14 mouse cellular contexts compared by ENCODE assay signal in genomic region chr19:57580962-57581361, GRCm38 (mm10). TPM values are rescaled to one million over a fixed set of nuclear protein-coding genes. Genes with fewer than 3 reads are reported as not detected.
A peak's percentile ranks its signal among the peaks of the same experiment; 100 is the strongest.
DNase-seq lines count a peak whose midpoint lies in the region; ATAC-seq and TF ChIP-seq lines count a peak whose summit lies in the region.
"Had no signal": no experiment of that assay in that cellular context is flagged by ENCODE, and none has a peak within 500 bp of the region (broad histone marks: within the 10 kb centered on the region; RNA-seq: fewer than 3 reads in every experiment).

No protein-coding gene starts in this region.

- peak; percentile 60 for DNase-seq in layer of hippocampus, adult 11-12 months (ENCODE audit: low spot score)
- no peak for DNase-seq in layer of hippocampus, adult 9-10 months (ENCODE audit: low spot score)
- DNase-seq in layer of hippocampus, postnatal 10 days (ENCODE audit: low spot score in 2 of 2) = peak; percentile 49 to 60
- DNase-seq in right cerebral cortex, postnatal 36 days (ENCODE audit: low spot score in 2 of 2) = peak; percentile 29 to 50
- no peak for DNase-seq in liver, postnatal 0 days
- DNase-seq in midbrain, embryonic 11.5 days (ENCODE audit: low spot score, missing footprints) = no peak
- DNase-seq: adrenal gland, postnatal 36 days; kidney, postnatal 10 days; lung, embryonic 14.5 days had no signal

- H3K9me3 ChIP-seq in forebrain, embryonic 15.5 days = no peaks in the 10 kb centered on the region
- H3K9me3 ChIP-seq in forebrain, embryonic 16.5 days (ENCODE audit: control insufficient read depth, low read length) = no peaks in the 10 kb centered on the region
- no peaks in the 10 kb centered on the region for H3K9me3 ChIP-seq in liver, postnatal 0 days (ENCODE audit: low read length)
- no peaks in the 10 kb centered on the region for H3K9me3 ChIP-seq in midbrain, embryonic 11.5 days (ENCODE audit: control insufficient read depth, low read length)
- H3K9me3 ChIP-seq: midbrain, embryonic 10.5 days had no signal

- WGBS in forebrain, embryonic 15.5 days = 71% methylated on average over 7 of the region's 7 CpGs
- 63% methylated on average over 7 of the region's 7 CpGs for WGBS in forebrain, embryonic 16.5 days
- WGBS in liver, postnatal 0 days (ENCODE audit: insufficient replicate concordance) = 77% methylated on average over 7 of the region's 7 CpGs
- WGBS in midbrain, embryonic 11.5 days = 89% methylated on average over 7 of the region's 7 CpGs

- ATAC-seq in forebrain, embryonic 15.5 days (replicated peaks) = no peak
- no peak for ATAC-seq in forebrain, embryonic 16.5 days
- no peak for ATAC-seq in liver, postnatal 0 days
- no peak for ATAC-seq in midbrain, embryonic 11.5 days (ENCODE audit: low FRiP score)
- ATAC-seq: hindbrain, embryonic 16.5 days had no signal

- H3K27ac ChIP-seq in forebrain, embryonic 15.5 days (replicated peaks) = 0 out of 2 replicates have a peak overlapping the region, but pooled peaks have one; percentile 24
- no peak overlapping the region for H3K27ac ChIP-seq in forebrain, embryonic 16.5 days (ENCODE audit: low read length)
- no peak overlapping the region for H3K27ac ChIP-seq in liver, postnatal 0 days (ENCODE audit: low read depth)
- H3K27ac ChIP-seq in midbrain, embryonic 11.5 days (ENCODE audit: low read depth, low read length) = no peak overlapping the region
- H3K27ac ChIP-seq: limb, embryonic 12.5 days; midbrain, embryonic 10.5 days had no signal

- H3K4me1 ChIP-seq in forebrain, embryonic 15.5 days = peaks cover 20% of the 10 kb centered on the region
- H3K4me1 ChIP-seq in forebrain, embryonic 16.5 days (replicated peaks; ENCODE audit: control insufficient read depth, insufficient read depth, low read length) = peaks cover 14% of the 10 kb centered on the region
- H3K4me1 ChIP-seq in liver, postnatal 0 days (ENCODE audit: insufficient read depth) = no peaks in the 10 kb centered on the region
- peaks cover 5% of the 10 kb centered on the region for H3K4me1 ChIP-seq in midbrain, embryonic 11.5 days (ENCODE audit: control insufficient read depth, insufficient read depth, low read length)

- H3K4me3 ChIP-seq in forebrain, embryonic 15.5 days = no peak overlapping the region
- H3K4me3 ChIP-seq in forebrain, embryonic 16.5 days (replicated peaks; ENCODE audit: low read length) = no peak overlapping the region
- H3K4me3 ChIP-seq in liver, postnatal 0 days (ENCODE audit: low read depth, low read length) = no peak overlapping the region
- H3K4me3 ChIP-seq in midbrain, embryonic 11.5 days (ENCODE audit: low read depth, low read length) = no peak overlapping the region
- H3K4me3 ChIP-seq: limb, embryonic 12.5 days; midbrain, embryonic 10.5 days had no signal

- TF ChIP-seq EP300 in liver, postnatal 0 days (IDR thresholded peaks at IDR 0.05; ENCODE audit: low read depth) = no peak

- no peak overlapping the region for H3K4me2 ChIP-seq in forebrain, embryonic 15.5 days (replicated peaks)
- no peak overlapping the region for H3K4me2 ChIP-seq in forebrain, embryonic 16.5 days (ENCODE audit: low read length)
- no peak overlapping the region for H3K4me2 ChIP-seq in liver, postnatal 0 days (ENCODE audit: low read depth, low read length)
- no peak overlapping the region for H3K4me2 ChIP-seq in midbrain, embryonic 11.5 days
- H3K4me2 ChIP-seq: limb, embryonic 12.5 days; lung, embryonic 14.5 days had no signal

- no peaks in the 10 kb centered on the region for H3K36me3 ChIP-seq in forebrain, embryonic 15.5 days
- H3K36me3 ChIP-seq in forebrain, embryonic 16.5 days (ENCODE audit: control insufficient read depth, insufficient read depth) = no peaks in the 10 kb centered on the region
- no peaks in the 10 kb centered on the region for H3K36me3 ChIP-seq in liver, postnatal 0 days (replicated peaks; ENCODE audit: insufficient read depth, low read length)
- H3K36me3 ChIP-seq in midbrain, embryonic 11.5 days (ENCODE audit: control insufficient read depth, insufficient read depth, low read length) = no peaks in the 10 kb centered on the region
- H3K36me3 ChIP-seq: limb, embryonic 12.5 days; midbrain, embryonic 10.5 days had no signal

- no peak overlapping the region for H3K9ac ChIP-seq in forebrain, embryonic 15.5 days (replicated peaks)
- H3K9ac ChIP-seq in forebrain, embryonic 16.5 days (replicated peaks; ENCODE audit: low read depth, low read length) = no peak overlapping the region
- no peak overlapping the region for H3K9ac ChIP-seq in liver, postnatal 0 days (replicated peaks)
- no peak overlapping the region for H3K9ac ChIP-seq in midbrain, embryonic 11.5 days (ENCODE audit: low read length)
- H3K9ac ChIP-seq: limb, embryonic 12.5 days; lung, embryonic 14.5 days had no signal

- no peak for TF ChIP-seq CTCF in liver, postnatal 0 days (IDR thresholded peaks at IDR 0.05; ENCODE audit: low read depth)

- no peaks in the 10 kb centered on the region for H3K27me3 ChIP-seq in forebrain, embryonic 15.5 days
- no peaks in the 10 kb centered on the region for H3K27me3 ChIP-seq in forebrain, embryonic 16.5 days (replicated peaks; ENCODE audit: control insufficient read depth, insufficient read depth, low read length)
- H3K27me3 ChIP-seq in liver, postnatal 0 days (ENCODE audit: insufficient read depth, low read length) = no peaks in the 10 kb centered on the region
- no peaks in the 10 kb centered on the region for H3K27me3 ChIP-seq in midbrain, embryonic 11.5 days (ENCODE audit: control insufficient read depth, insufficient read depth, low read length)
- H3K27me3 ChIP-seq: limb, embryonic 12.5 days had no signal

RNA-seq across cellular contexts. Expression of gene Atrnl1, which starts 29.9 kb away (rescaled TPM):
- 8.0 and 8.9 TPM in 2 replicates for polyA plus RNA-seq in forebrain, embryonic 15.5 days (2015; fragmentation: Nextera tagmentation; extraction: Ambion mirVana)
- polyA plus RNA-seq in forebrain, embryonic 16.5 days (2015; fragmentation: Nextera tagmentation; extraction: Ambion mirVana) = 8.3 and 9.0 TPM in 2 replicates
- 10 to 100 TPM; 69.7 to 72.4 TPM for total RNA-seq in layer of hippocampus, postnatal 10 days (2021)
- polyA plus RNA-seq in liver, postnatal 0 days (2015; fragmentation: Nextera tagmentation; extraction: Ambion mirVana) = 0.70 and 0.71 TPM in 2 replicates
- polyA plus RNA-seq in midbrain, embryonic 11.5 days (2014; fragmentation: Nextera tagmentation; extraction: Ambion mirVana) = 5.6 and 6.4 TPM in 2 replicates

Comparison
In these comparisons a context has a peak if more than half of its experiments do, and no peak if none do; other contexts are left out.
1. DNase-seq: peak in layer of hippocampus, adult 11-12 months (single experiment), layer of hippocampus, postnatal 10 days (2 of 2) and right cerebral cortex, postnatal 36 days (2 of 2); none in layer of hippocampus, adult 9-10 months (single experiment), liver, postnatal 0 days (single experiment) and midbrain, embryonic 11.5 days (single experiment).